Mouse (Mus musculus): ENCODE data around the gene Chd6. TPM values are rescaled to one million over a fixed set of nuclear protein-coding genes. Genes with fewer than 3 reads are reported as not detected.

The Chd6 gene
- total RNA-seq, 4 experiments from 2014 or later: 33.5 to 67.6 (median 45.5) TPM

GRCm38 (mm10) chr2:160931378-160931777, 177.5 kb downstream of the Chd6 start:
- no peak for DNase-seq

- no peak for DNase-seq
These were observed 183.7 kb downstream of the Chd6 start for GRCm38 (mm10) chr2:160925203-160925602.

GRCm38 (mm10) chr2:160921285-160921684, 187.6 kb downstream of the Chd6 start:
- no peak for DNase-seq

GRCm38 (mm10) chr2:160918930-160919215, 190.0 kb downstream of the Chd6 start:
- no peak for DNase-seq

GRCm38 (mm10) chr2:160918154-160918929, 190.5 kb downstream of the Chd6 start:
- DNase-seq: no peak

- no peak for DNase-seq
These were observed 191.6 kb downstream of the Chd6 start for GRCm38 (mm10) chr2:160917313-160917712.

GRCm38 (mm10) chr2:160916714-160917113, 192.2 kb downstream of the Chd6 start:
- no peak for DNase-seq

- DNase-seq: no peak
These were observed 192.9 kb downstream of the Chd6 start for GRCm38 (mm10) chr2:160915821-160916610.

GRCm38 (mm10) chr2:160914656-160915055, 194.2 kb downstream of the Chd6 start:
- DNase-seq: no peak

- DNase-seq: no peak
These were observed 196.6 kb downstream of the Chd6 start, which contains the start of gene Emilin3 for GRCm38 (mm10) chr2:160912231-160912671. Emilin3 (minus strand) TSS chr2:160912328.

- DNase-seq: no peak
These were observed 197.2 kb downstream of the Chd6 start for GRCm38 (mm10) chr2:160911558-160912201.

- no peak for DNase-seq
These were observed 198.2 kb downstream of the Chd6 start for GRCm38 (mm10) chr2:160910633-160911032.

- no peak for DNase-seq
These were observed 200.3 kb downstream of the Chd6 start for GRCm38 (mm10) chr2:160908607-160909006.

- no peak for DNase-seq
These were observed 202.8 kb downstream of the Chd6 start for GRCm38 (mm10) chr2:160906101-160906500.

- no peak for DNase-seq
These were observed 203.6 kb downstream of the Chd6 start for GRCm38 (mm10) chr2:160905301-160905700.

- DNase-seq: no peak
These were observed 207.0 kb downstream of the Chd6 start for GRCm38 (mm10) chr2:160901656-160902412.

Other genes with a start within 250 kb of the Chd6 start
- gene Zhx3, start 236.1 kb downstream of the Chd6 start, total RNA-seq (2022): 10 to 100 TPM; 66.1 to 97.0 (median 75.6) TPM
- gene Lpin3, start 228.4 kb downstream of the Chd6 start, total RNA-seq (2022): 10 to 100 TPM; 39.0 to 84.3 (median 50.2) TPM
- not detected for gene Emilin3, start 196.7 kb downstream of the Chd6 start, total RNA-seq (2022)

All from adrenal gland, adult 8-10 months (tissue).